Mouse (Mus musculus) heart, postnatal 0 days (tissue): ENCODE results near the gene Tbck.

Experiments used
- CTCF ChIP-seq: IDR thresholded peaks from 2 replicates; pipeline ENCODE4 v1.5.1; 2016; ENCODE audit warnings: antibody characterized with exemption, control low read depth, low read depth
- EP300 ChIP-seq: IDR thresholded peaks from 2 replicates; pipeline ENCODE4 v1.6.1; 2016; ENCODE audit warnings: antibody characterized with exemption, low read depth

DNA sequence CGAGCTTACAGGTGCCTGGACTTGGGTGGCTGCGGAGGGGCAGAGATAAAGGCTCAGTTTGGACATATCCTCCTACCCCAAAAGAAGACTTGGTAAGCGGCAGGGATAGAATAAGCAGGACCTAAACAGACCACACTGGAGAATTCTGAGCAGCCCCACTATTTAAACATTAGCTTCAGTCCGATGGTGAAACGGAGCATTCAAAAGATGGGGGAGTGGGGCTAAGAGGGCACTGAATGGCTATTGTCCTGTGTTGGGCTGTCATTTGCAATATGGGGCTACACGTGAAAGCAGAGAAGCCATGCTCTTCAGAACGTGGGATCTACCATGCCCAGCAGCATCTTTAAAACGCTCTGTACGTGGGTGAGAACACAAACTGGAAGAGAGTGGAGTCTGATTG, 170.3 kb downstream of the Tbck start:
- TF ChIP-seq CTCF, result no peak
- no peak for TF ChIP-seq EP300
